Mouse (Mus musculus) T-cell, adult 66 days (primary cell): ENCODE data around the gene Itgam. TPM values are rescaled to one million over a fixed set of nuclear protein-coding genes. Genes with fewer than 3 reads are reported as not detected.

Experiments
- total RNA-seq, 2 experiments: library from RNA; stranded (reverse); gene quantifications; 3 replicates in 1 of 2; 4 replicates in 1 of 2; pipeline ENCODE4 v1.2.4; 2023

Itgam gene
- 1 to 10 TPM in 1 of 2 experiments, under 1 TPM in 1; 0.83 to 2.7 TPM for total RNA-seq

GRCm38 (mm10) chr7:128062456-128062855 lies at the start of gene Itgam, which contains the start of gene Gm49368:
Gene Itgam, plus strand, starts transcription at chr7:128062640.
Gene Gm49368, plus strand, starts transcription at chr7:128062683.

DNA sequence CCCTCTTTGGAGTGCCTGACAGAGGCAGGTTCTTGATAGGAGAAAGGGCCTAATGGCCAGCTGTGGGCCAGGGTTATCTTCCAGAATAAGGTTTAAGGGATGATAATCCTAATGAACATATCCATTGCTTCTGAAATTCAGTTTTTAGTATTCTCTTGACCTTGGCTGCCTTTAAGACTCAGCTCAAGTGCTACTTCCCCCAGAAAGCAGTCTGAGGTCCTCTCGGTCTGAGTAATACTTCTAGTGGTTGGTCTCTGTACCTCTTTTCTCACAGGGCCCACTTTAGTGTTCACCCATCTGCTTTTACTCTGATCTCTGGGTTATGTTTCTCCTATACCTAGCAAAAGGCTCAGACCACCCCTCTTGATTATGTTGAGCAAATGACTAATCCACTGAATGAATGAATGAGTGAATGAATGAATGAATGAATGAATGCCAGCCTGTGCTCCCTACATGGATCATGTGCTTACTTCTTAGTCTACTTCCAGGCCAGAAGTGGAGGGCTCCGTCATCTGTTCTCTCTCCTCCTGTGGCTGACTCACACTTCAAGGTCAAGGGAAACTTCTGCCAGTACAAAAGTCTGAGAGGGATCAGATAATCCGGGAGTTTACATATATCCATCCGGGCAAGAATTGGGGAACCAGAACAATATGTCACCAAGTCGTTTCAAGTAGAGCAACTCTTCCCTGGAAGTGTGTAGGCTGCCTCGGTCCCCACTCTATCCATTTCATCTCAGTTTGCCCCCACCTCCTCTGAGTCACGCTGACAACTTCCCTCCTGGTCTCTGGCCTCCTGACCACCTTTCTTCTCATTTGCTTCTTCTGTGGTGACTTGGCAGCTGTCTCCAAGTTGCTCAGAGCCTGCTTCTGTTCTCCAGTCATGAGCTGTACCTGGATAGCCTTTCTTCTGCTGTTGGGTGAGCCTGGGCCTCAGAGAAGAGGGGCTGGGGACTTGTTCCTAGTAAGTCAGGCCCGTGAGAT lies 66.6 kb downstream of the Itgam start, which contains the start of gene Itgax:
Itgax (plus strand) TSS at position 807 of the 980 bp plus-strand sequence.

GRCm38 (mm10) chr7:128154076-128154475 lies 91.6 kb downstream of the Itgam start, which contains the start of gene Itgad:
Gene Itgad, plus strand, starts transcription at chr7:128154376.

Other genes with a start within 250 kb of the Itgam start
- 100 to 1,000 TPM; 144 to 145 TPM for gene Stx4a, start 238.3 kb upstream of the Itgam start, total RNA-seq
- gene Stx1b, start 238.1 kb upstream of the Itgam start, total RNA-seq: not detected
- gene Zfp646, start 186.4 kb upstream of the Itgam start, total RNA-seq: 100 to 1,000 TPM in 1 of 2 experiments, 10 to 100 TPM in 1; 99.7 to 102 TPM
- gene Zfp668, start 185.8 kb upstream of the Itgam start, total RNA-seq: 10 to 100 TPM; 24.2 to 27.3 TPM
- under 1 TPM; 0.53 to 0.76 TPM for gene Prss53, start 171.7 kb upstream of the Itgam start, total RNA-seq
- not detected for gene Gm21974, start 167.2 kb upstream of the Itgam start, total RNA-seq
- gene Vkorc1, start 167.0 kb upstream of the Itgam start, total RNA-seq: 10 to 100 TPM; 12.4 to 16.7 TPM
- gene Bckdk, start 158.6 kb upstream of the Itgam start, total RNA-seq: 10 to 100 TPM; 24.6 to 33.4 TPM
- gene Kat8, start 150.1 kb upstream of the Itgam start, total RNA-seq: 10 to 100 TPM; 41.0 to 43.8 TPM
- gene Prss8, start 132.5 kb upstream of the Itgam start, total RNA-seq: not detected
- 1 to 10 TPM in 1 of 2 experiments, under 1 TPM in 1; 0.74 to 1.5 TPM for gene Prss36, start 115.9 kb upstream of the Itgam start, total RNA-seq
- 100 to 1,000 TPM; 709 to 864 TPM for gene Fus, start 95.2 kb upstream of the Itgam start, total RNA-seq
- gene Pycard, start 68.8 kb upstream of the Itgam start, total RNA-seq: 10 to 100 TPM; 45.2 to 62.4 TPM
- 1 to 10 TPM; 1.3 to 6.0 TPM for gene Trim72, start 58.7 kb upstream of the Itgam start, total RNA-seq
- gene Gm49368, start within 50 bp of the Itgam start, total RNA-seq: not detected
- gene Itgax, start 66.9 kb downstream of the Itgam start, total RNA-seq: 1 to 10 TPM; 1.4 to 5.0 TPM
- 1 to 10 TPM; 4.5 to 5.0 TPM for gene Itgad, start 91.7 kb downstream of the Itgam start, total RNA-seq
- not detected for gene Cox6a2, start 143.7 kb downstream of the Itgam start, total RNA-seq
- 10 to 100 TPM; 24.1 to 25.7 TPM for gene Armc5, start 174.7 kb downstream of the Itgam start, total RNA-seq
- 1 to 10 TPM; 3.8 to 3.9 TPM for gene 9130023H24Rik, start 175.4 kb downstream of the Itgam start, total RNA-seq
- gene Tgfb1i1, start 184.2 kb downstream of the Itgam start, total RNA-seq: 1 to 10 TPM; 4.1 to 4.7 TPM
- gene Slc5a2, start 203.0 kb downstream of the Itgam start, total RNA-seq: under 1 TPM in 1 of 2 experiments, not detected in 1; 0.33 TPM
- gene BC017158, start 235.5 kb downstream of the Itgam start, total RNA-seq: 10 to 100 TPM; 24.4 to 37.3 TPM